Mouse (Mus musculus): ENCODE data around the gene Faf1. TPM values are rescaled to one million over a fixed set of nuclear protein-coding genes. Genes with fewer than 3 reads are reported as not detected.

Gene Faf1
- polyA plus RNA-seq, 1 experiment from 2014 or later, result 43.3 TPM

- Histone ChIP-seq H3K27me3 (ENCODE audit: control insufficient read depth, insufficient read depth, low read length) (peaks cover 98% of the 10 kb centered on the region), H3K4me3 (ENCODE audit: low read depth, low read length) (no peak overlapping the region), H3K4me2 (ENCODE audit: low read depth) (peak overlapping the region; percentile 8; the same call in 1 of the 2 replicates), H3K9me3 (ENCODE audit: control insufficient read depth, low read length) (no peaks in the 10 kb centered on the region), H3K27ac (ENCODE audit: low read depth, low read length) (no peak overlapping the region), H3K4me1 (ENCODE audit: control insufficient read depth, insufficient read depth, low read length) (peaks cover 9% of the 10 kb centered on the region), H3K36me3 (ENCODE audit: control insufficient read depth, insufficient read depth, low read length) (no peaks in the 10 kb centered on the region), H3K9ac (ENCODE audit: low read length) (no peak overlapping the region)
- ATAC-seq (ENCODE audit: insufficient read depth, low FRiP score, low TSS enrichment) (no peak), DNase-seq (ENCODE audit: low spot score) (peak; percentile 46)
- WGBS, result 2% methylated on average over 29 of the region's 29 CpGs
These were observed 304.1 kb downstream of the Faf1 start for GRCm38 (mm10) chr4:109980321-109981082.

GRCm38 (mm10) chr4:109981083-109981870 is 304.9 kb downstream of the Faf1 start:
- ATAC-seq (ENCODE audit: insufficient read depth, low FRiP score, low TSS enrichment) (no peak), DNase-seq (ENCODE audit: low spot score) (peak; percentile 28)
- WGBS, result under 1% methylated on average over 37 of the region's 37 CpGs
- Histone ChIP-seq H3K27me3 (ENCODE audit: control insufficient read depth, insufficient read depth, low read length) (peaks cover 98% of the 10 kb centered on the region), H3K4me3 (ENCODE audit: low read depth, low read length) (no peak overlapping the region), H3K9ac (ENCODE audit: low read length) (no peak overlapping the region), H3K27ac (ENCODE audit: low read depth, low read length) (no peak overlapping the region), H3K4me2 (ENCODE audit: low read depth) (no peak overlapping the region), H3K4me1 (ENCODE audit: control insufficient read depth, insufficient read depth, low read length) (peaks cover 9% of the 10 kb centered on the region), H3K36me3 (ENCODE audit: control insufficient read depth, insufficient read depth, low read length) (no peaks in the 10 kb centered on the region), H3K9me3 (ENCODE audit: control insufficient read depth, low read length) (no peaks in the 10 kb centered on the region)

GRCm38 (mm10) chr4:109981871-109982680 is 305.7 kb downstream of the Faf1 start:
- peaks cover 9% of the 10 kb centered on the region for H3K4me1 ChIP-seq (ENCODE audit: control insufficient read depth, insufficient read depth, low read length)
- WGBS, result under 1% methylated on average over 91 of the region's 99 CpGs
- no peak overlapping the region for H3K27ac ChIP-seq (ENCODE audit: low read depth, low read length)
- H3K4me3 ChIP-seq (ENCODE audit: low read depth, low read length), result peak overlapping the region; percentile 21
- no peaks in the 10 kb centered on the region for H3K36me3 ChIP-seq (ENCODE audit: control insufficient read depth, insufficient read depth, low read length)
- H3K4me2 ChIP-seq (ENCODE audit: low read depth), result peak overlapping the region; percentile 33
- ATAC-seq (ENCODE audit: insufficient read depth, low FRiP score, low TSS enrichment) (no peak), DNase-seq (ENCODE audit: low spot score) (peak; percentile 52)
- H3K27me3 ChIP-seq (ENCODE audit: control insufficient read depth, insufficient read depth, low read length), result peaks cover 98% of the 10 kb centered on the region
- H3K9me3 ChIP-seq (ENCODE audit: control insufficient read depth, low read length), result no peaks in the 10 kb centered on the region
- no peak overlapping the region for H3K9ac ChIP-seq (ENCODE audit: low read length)

- no peak for ATAC-seq (ENCODE audit: insufficient read depth, low FRiP score, low TSS enrichment)
- H3K4me3 ChIP-seq (ENCODE audit: low read depth, low read length), result peak overlapping the region; percentile 21; the same call in 1 of the 2 replicates
- H3K9ac ChIP-seq (ENCODE audit: low read length), result no peak overlapping the region
These were observed 306.4 kb downstream of the Faf1 start for GRCm38 (mm10) chr4:109982681-109983265.

GRCm38 (mm10) chr4:109983281-109984001 is 307.1 kb downstream of the Faf1 start:
- peak; percentile 49 for DNase-seq (ENCODE audit: low spot score)
- Histone ChIP-seq H3K4me3 (ENCODE audit: low read depth, low read length) (no peak overlapping the region), H3K27ac (ENCODE audit: low read depth, low read length) (no peak overlapping the region), H3K27me3 (ENCODE audit: control insufficient read depth, insufficient read depth, low read length) (peaks cover 97% of the 10 kb centered on the region), H3K4me1 (ENCODE audit: control insufficient read depth, insufficient read depth, low read length) (peaks cover 9% of the 10 kb centered on the region; the same call in 1 of the 2 replicates), H3K9me3 (ENCODE audit: control insufficient read depth, low read length) (no peaks in the 10 kb centered on the region), H3K36me3 (ENCODE audit: control insufficient read depth, insufficient read depth, low read length) (no peaks in the 10 kb centered on the region), H3K4me2 (ENCODE audit: low read depth) (no peak overlapping the region), H3K9ac (ENCODE audit: low read length) (no peak overlapping the region)
- ATAC-seq (ENCODE audit: insufficient read depth, low FRiP score, low TSS enrichment), result no peak
- under 1% methylated on average over 47 of the region's 49 CpGs for WGBS

More at GRCm38 (mm10) chr4:109982681-109983265, 306.4 kb downstream of the Faf1 start:
- no peaks in the 10 kb centered on the region for H3K36me3 ChIP-seq (ENCODE audit: control insufficient read depth, insufficient read depth, low read length)
- no peaks in the 10 kb centered on the region for H3K9me3 ChIP-seq (ENCODE audit: control insufficient read depth, low read length)
- peaks cover 9% of the 10 kb centered on the region for H3K4me1 ChIP-seq (ENCODE audit: control insufficient read depth, insufficient read depth, low read length)
- H3K27me3 ChIP-seq (ENCODE audit: control insufficient read depth, insufficient read depth, low read length), result peaks cover 98% of the 10 kb centered on the region
- WGBS, result under 1% methylated on average over 29 of the region's 30 CpGs
- no peak overlapping the region for H3K27ac ChIP-seq (ENCODE audit: low read depth, low read length)
- peak overlapping the region; percentile 33 for H3K4me2 ChIP-seq (ENCODE audit: low read depth)
- DNase-seq (ENCODE audit: low spot score), result no peak

- no peak for ATAC-seq (ENCODE audit: insufficient read depth, low FRiP score, low TSS enrichment)
- under 1% methylated on average over 24 of the region's 24 CpGs for WGBS
- no peak overlapping the region for H3K4me2 ChIP-seq (ENCODE audit: low read depth)
These were observed 307.6 kb downstream of the Faf1 start for GRCm38 (mm10) chr4:109984011-109984411.

GRCm38 (mm10) chr4:109984496-109985423 is 308.4 kb downstream of the Faf1 start:
- Histone ChIP-seq H3K9ac (ENCODE audit: low read length) (no peak overlapping the region), H3K4me3 (ENCODE audit: low read depth, low read length) (no peak overlapping the region), H3K36me3 (ENCODE audit: control insufficient read depth, insufficient read depth, low read length) (no peaks in the 10 kb centered on the region), H3K9me3 (ENCODE audit: control insufficient read depth, low read length) (no peaks in the 10 kb centered on the region), H3K4me2 (ENCODE audit: low read depth) (no peak overlapping the region), H3K27ac (ENCODE audit: low read depth, low read length) (no peak overlapping the region), H3K27me3 (ENCODE audit: control insufficient read depth, insufficient read depth, low read length) (peaks cover 97% of the 10 kb centered on the region), H3K4me1 (ENCODE audit: control insufficient read depth, insufficient read depth, low read length) (peaks cover 9% of the 10 kb centered on the region; the same call in 1 of the 2 replicates)
- WGBS, result under 1% methylated on average over 38 of the region's 38 CpGs
- ATAC-seq (ENCODE audit: insufficient read depth, low FRiP score, low TSS enrichment) (no peak), DNase-seq (ENCODE audit: low spot score) (peak; percentile 45)

More at GRCm38 (mm10) chr4:109984011-109984411, 307.6 kb downstream of the Faf1 start:
- Histone ChIP-seq H3K4me3 (ENCODE audit: low read depth, low read length) (no peak overlapping the region), H3K36me3 (ENCODE audit: control insufficient read depth, insufficient read depth, low read length) (no peaks in the 10 kb centered on the region), H3K9ac (ENCODE audit: low read length) (no peak overlapping the region), H3K27me3 (ENCODE audit: control insufficient read depth, insufficient read depth, low read length) (peaks cover 97% of the 10 kb centered on the region), H3K4me1 (ENCODE audit: control insufficient read depth, insufficient read depth, low read length) (peaks cover 9% of the 10 kb centered on the region; the same call in 1 of the 2 replicates), H3K27ac (ENCODE audit: low read depth, low read length) (no peak overlapping the region), H3K9me3 (ENCODE audit: control insufficient read depth, low read length) (no peaks in the 10 kb centered on the region)
- peak; percentile 46 for DNase-seq (ENCODE audit: low spot score)
